Mouse (Mus musculus): ENCODE measurements around the gene Fkbp15. TPM values are rescaled to one million over a fixed set of nuclear protein-coding genes. Genes with fewer than 3 reads are reported as not detected.

Fkbp15 gene
- polyA plus RNA-seq, 1 experiment from 2014 or later, result 24.1 TPM

- no peak for ATAC-seq (ENCODE audit: low read depth)
- peak overlapping the region; percentile 76; the same call in 1 of the 2 replicates for H3K4me3 ChIP-seq (ENCODE audit: low read depth, low read length)
- 96% methylated on average over 1 of the region's 1 CpGs for WGBS
- H3K27ac ChIP-seq (ENCODE audit: low read depth, low read length), result no peak overlapping the region
- H3K36me3 ChIP-seq (ENCODE audit: control insufficient read depth, insufficient read depth, low read length), result no peaks in the 10 kb centered on the region
- no peak overlapping the region for H3K9ac ChIP-seq (replicated peaks; ENCODE audit: low read depth, low read length)
- H3K4me1 ChIP-seq (ENCODE audit: control insufficient read depth, insufficient read depth, low read length), result peaks cover 14% of the 10 kb centered on the region; the same call in 1 of the 2 replicates
- H3K9me3 ChIP-seq (ENCODE audit: control insufficient read depth, low read length), result no peaks in the 10 kb centered on the region
- H3K27me3 ChIP-seq (ENCODE audit: control insufficient read depth, insufficient read depth, low read length), result no peaks in the 10 kb centered on the region
- H3K4me2 ChIP-seq (ENCODE audit: low read depth, low read length), result peak overlapping the region; percentile 60; the same call in 1 of the 2 replicates
Measured at GRCm38 (mm10) chr4:62361997-62362396, 1.6 kb upstream of the Fkbp15 start.

GRCm38 (mm10) chr4:62361571-62361970, 1.2 kb upstream of the Fkbp15 start:
- Histone ChIP-seq H3K9ac (replicated peaks; ENCODE audit: low read depth, low read length) (no peak overlapping the region), H3K4me1 (ENCODE audit: control insufficient read depth, insufficient read depth, low read length) (peaks cover 14% of the 10 kb centered on the region; the same call in 1 of the 2 replicates), H3K4me2 (ENCODE audit: low read depth, low read length) (peak overlapping the region; percentile 60), H3K4me3 (ENCODE audit: low read depth, low read length) (peak overlapping the region; percentile 76), H3K9me3 (ENCODE audit: control insufficient read depth, low read length) (no peaks in the 10 kb centered on the region), H3K36me3 (ENCODE audit: control insufficient read depth, insufficient read depth, low read length) (no peaks in the 10 kb centered on the region), H3K27ac (ENCODE audit: low read depth, low read length) (no peak overlapping the region), H3K27me3 (ENCODE audit: control insufficient read depth, insufficient read depth, low read length) (no peaks in the 10 kb centered on the region)
- 36% methylated on average over 6 of the region's 6 CpGs for WGBS
- no peak for ATAC-seq (ENCODE audit: low read depth)

DNA sequence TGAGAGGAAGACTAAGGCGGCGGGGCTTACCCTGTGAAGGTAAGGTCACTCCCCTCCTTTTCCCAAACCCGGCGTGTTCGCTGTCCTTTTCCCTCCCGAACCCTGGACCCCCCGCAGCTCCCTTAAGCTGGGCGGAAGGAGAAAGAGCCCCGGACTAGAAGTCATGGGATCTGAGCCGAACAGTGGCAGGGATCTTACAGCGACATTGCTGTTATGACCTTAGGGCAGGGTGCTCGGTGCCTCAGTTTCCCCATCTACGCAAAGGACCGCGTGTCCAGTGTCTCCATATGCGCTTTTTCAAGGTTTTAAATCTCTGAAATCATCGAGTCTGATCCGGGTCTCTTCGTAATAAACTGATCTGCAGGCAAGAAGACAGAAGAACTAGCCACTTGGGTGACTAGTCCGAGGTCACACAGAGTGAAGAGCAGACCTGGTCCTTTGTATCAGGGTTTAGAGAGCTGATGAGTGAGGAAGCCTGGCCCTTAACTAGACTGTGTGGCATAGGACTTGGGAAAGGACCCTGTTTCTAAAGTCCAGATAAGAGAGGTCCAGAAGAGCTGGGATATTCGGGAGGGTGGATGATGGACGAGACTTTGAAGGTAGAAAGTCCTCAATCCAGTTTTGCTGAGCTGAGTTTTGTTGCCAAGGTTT, 582 bp upstream of the Fkbp15 start:
- Histone ChIP-seq H3K9ac (replicated peaks; ENCODE audit: low read depth, low read length) (peak overlapping the region; percentile 72), H3K9me3 (ENCODE audit: control insufficient read depth, low read length) (no peaks in the 10 kb centered on the region), H3K27ac (ENCODE audit: low read depth, low read length) (peak overlapping the region; percentile 73), H3K4me1 (ENCODE audit: control insufficient read depth, insufficient read depth, low read length) (peaks cover 14% of the 10 kb centered on the region; the same call in 1 of the 2 replicates), H3K4me2 (ENCODE audit: low read depth, low read length) (peak overlapping the region; percentile 60), H3K27me3 (ENCODE audit: control insufficient read depth, insufficient read depth, low read length) (no peaks in the 10 kb centered on the region), H3K36me3 (ENCODE audit: control insufficient read depth, insufficient read depth, low read length) (no peaks in the 10 kb centered on the region), H3K4me3 (ENCODE audit: low read depth, low read length) (peak overlapping the region; percentile 76)
- peak; percentile 25 for ATAC-seq (ENCODE audit: low read depth)
- under 1% methylated on average over 22 of the region's 22 CpGs for WGBS

- Histone ChIP-seq H3K4me2 (ENCODE audit: low read depth, low read length) (peak overlapping the region; percentile 56), H3K36me3 (ENCODE audit: control insufficient read depth, insufficient read depth, low read length) (no peaks in the 10 kb centered on the region), H3K9ac (replicated peaks; ENCODE audit: low read depth, low read length) (0 out of 2 replicates have a peak overlapping the region, but pooled peaks have one; percentile 22), H3K9me3 (ENCODE audit: control insufficient read depth, low read length) (no peaks in the 10 kb centered on the region), H3K4me3 (ENCODE audit: low read depth, low read length) (peak overlapping the region; percentile 76), H3K27me3 (ENCODE audit: control insufficient read depth, insufficient read depth, low read length) (no peaks in the 10 kb centered on the region), H3K4me1 (ENCODE audit: control insufficient read depth, insufficient read depth, low read length) (peaks cover 14% of the 10 kb centered on the region; the same call in 1 of the 2 replicates), H3K27ac (ENCODE audit: low read depth, low read length) (no peak overlapping the region)
- no peak for ATAC-seq (ENCODE audit: low read depth)
- WGBS, result 50% methylated on average over 7 of the region's 7 CpGs
Measured at GRCm38 (mm10) chr4:62359256-62359775, 1.0 kb downstream of the Fkbp15 start.

- Histone ChIP-seq H3K27me3 (ENCODE audit: control insufficient read depth, insufficient read depth, low read length) (no peaks in the 10 kb centered on the region), H3K27ac (ENCODE audit: low read depth, low read length) (no peak overlapping the region), H3K9ac (replicated peaks; ENCODE audit: low read depth, low read length) (no peak overlapping the region), H3K4me2 (ENCODE audit: low read depth, low read length) (no peak overlapping the region), H3K4me1 (ENCODE audit: control insufficient read depth, insufficient read depth, low read length) (peaks cover 14% of the 10 kb centered on the region; the same call in 1 of the 2 replicates), H3K36me3 (ENCODE audit: control insufficient read depth, insufficient read depth, low read length) (no peaks in the 10 kb centered on the region), H3K4me3 (ENCODE audit: low read depth, low read length) (no peak overlapping the region), H3K9me3 (ENCODE audit: control insufficient read depth, low read length) (no peaks in the 10 kb centered on the region)
- 90% methylated on average over 1 of the region's 1 CpGs for WGBS
- ATAC-seq (ENCODE audit: low read depth), result no peak
Measured at GRCm38 (mm10) chr4:62357631-62358148, 2.7 kb downstream of the Fkbp15 start.

DNA sequence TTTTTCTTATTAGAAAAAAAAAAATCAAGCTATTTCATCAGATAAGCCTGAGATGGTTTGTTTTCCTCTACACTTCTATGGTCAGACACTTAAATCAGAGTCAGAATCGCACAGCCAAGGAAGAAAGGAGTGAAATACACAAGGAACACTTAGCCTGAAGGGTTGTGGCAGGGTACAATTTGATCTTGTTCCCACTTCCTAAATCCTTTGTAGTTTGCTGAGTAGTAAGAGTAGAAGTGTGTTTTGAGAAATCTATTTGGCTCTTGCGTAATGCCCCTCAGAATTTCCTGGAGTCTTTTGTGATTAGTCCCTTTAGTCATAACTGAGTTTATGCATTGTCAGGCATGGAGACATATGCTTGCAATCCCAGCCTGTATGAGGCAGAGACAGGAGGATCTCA, 11.0 kb downstream of the Fkbp15 start:
- Histone ChIP-seq H3K36me3 (ENCODE audit: control insufficient read depth, insufficient read depth, low read length) (peaks cover 13% of the 10 kb centered on the region), H3K4me1 (ENCODE audit: control insufficient read depth, insufficient read depth, low read length) (no peaks in the 10 kb centered on the region), H3K9ac (replicated peaks; ENCODE audit: low read depth, low read length) (no peak overlapping the region), H3K27me3 (ENCODE audit: control insufficient read depth, insufficient read depth, low read length) (no peaks in the 10 kb centered on the region), H3K9me3 (ENCODE audit: control insufficient read depth, low read length) (no peaks in the 10 kb centered on the region), H3K4me3 (ENCODE audit: low read depth, low read length) (no peak overlapping the region), H3K4me2 (ENCODE audit: low read depth, low read length) (no peak overlapping the region), H3K27ac (ENCODE audit: low read depth, low read length) (no peak overlapping the region)
- 92% methylated on average over 2 of the region's 2 CpGs for WGBS
- ATAC-seq (ENCODE audit: low read depth), result no peak

DNA sequence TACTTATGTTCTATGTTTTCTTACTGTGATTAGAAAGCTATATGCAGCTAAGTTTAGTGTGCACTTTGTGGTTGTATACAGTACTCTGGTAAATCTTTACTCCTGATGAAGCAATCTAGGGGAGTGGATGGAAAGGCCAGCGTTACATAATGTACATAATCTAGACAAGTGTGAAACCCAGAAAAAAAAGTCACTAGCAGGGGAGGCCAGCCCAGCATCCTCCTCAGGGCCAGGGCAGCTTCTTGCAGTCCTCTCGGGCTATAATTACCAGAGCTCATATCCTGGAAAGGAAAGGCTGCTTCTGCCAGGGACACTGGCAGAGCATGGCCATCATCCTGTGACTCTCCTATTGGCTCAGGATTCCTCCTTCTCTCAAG, 12.0 kb downstream of the Fkbp15 start:
- Histone ChIP-seq H3K36me3 (ENCODE audit: control insufficient read depth, insufficient read depth, low read length) (peaks cover 13% of the 10 kb centered on the region), H3K4me1 (ENCODE audit: control insufficient read depth, insufficient read depth, low read length) (no peaks in the 10 kb centered on the region), H3K27me3 (ENCODE audit: control insufficient read depth, insufficient read depth, low read length) (no peaks in the 10 kb centered on the region), H3K9ac (replicated peaks; ENCODE audit: low read depth, low read length) (no peak overlapping the region), H3K9me3 (ENCODE audit: control insufficient read depth, low read length) (no peaks in the 10 kb centered on the region), H3K4me2 (ENCODE audit: low read depth, low read length) (no peak overlapping the region), H3K27ac (ENCODE audit: low read depth, low read length) (no peak overlapping the region), H3K4me3 (ENCODE audit: low read depth, low read length) (no peak overlapping the region)
- no peak for ATAC-seq (ENCODE audit: low read depth)
- WGBS, result 89% methylated on average over 2 of the region's 2 CpGs

DNA sequence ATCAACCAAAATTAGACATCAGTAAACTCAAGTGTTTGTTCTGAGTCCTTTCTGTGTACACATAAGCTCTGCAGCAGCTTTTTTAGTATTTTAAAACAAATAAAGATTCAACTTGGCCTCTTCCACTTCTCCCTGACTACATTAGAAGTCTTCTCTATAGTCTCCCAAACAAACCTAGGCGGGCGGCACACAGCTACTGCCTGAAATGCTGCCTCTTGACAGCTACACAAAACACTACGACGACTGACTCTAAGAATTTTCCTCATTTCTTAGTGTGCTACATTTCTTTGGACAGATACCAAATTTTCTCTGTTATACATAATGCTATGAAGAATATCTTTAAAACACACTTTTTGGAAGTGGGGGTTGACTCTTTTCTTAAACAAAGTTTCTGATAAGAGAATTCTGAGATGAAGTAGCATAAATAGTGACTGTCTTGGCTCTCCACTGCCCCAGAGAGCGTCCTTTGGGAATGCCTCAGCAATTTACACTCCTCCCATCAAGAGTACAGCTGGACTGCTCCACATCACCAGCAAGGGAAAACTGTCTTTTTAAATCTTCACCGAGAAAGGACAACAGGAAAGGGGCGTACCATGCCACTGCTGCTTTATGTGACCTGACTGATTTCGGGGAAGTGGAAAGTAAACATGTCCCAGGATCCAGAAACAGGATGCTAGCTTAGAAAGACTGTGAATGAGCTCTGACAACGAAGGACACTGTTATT, 12.6 kb downstream of the Fkbp15 start:
- Histone ChIP-seq H3K27ac (ENCODE audit: low read depth, low read length) (no peak overlapping the region), H3K9ac (replicated peaks; ENCODE audit: low read depth, low read length) (no peak overlapping the region), H3K27me3 (ENCODE audit: control insufficient read depth, insufficient read depth, low read length) (no peaks in the 10 kb centered on the region), H3K36me3 (ENCODE audit: control insufficient read depth, insufficient read depth, low read length) (peaks cover 13% of the 10 kb centered on the region), H3K4me1 (ENCODE audit: control insufficient read depth, insufficient read depth, low read length) (no peaks in the 10 kb centered on the region), H3K4me2 (ENCODE audit: low read depth, low read length) (no peak overlapping the region), H3K4me3 (ENCODE audit: low read depth, low read length) (no peak overlapping the region), H3K9me3 (ENCODE audit: control insufficient read depth, low read length) (no peaks in the 10 kb centered on the region)
- no peak for ATAC-seq (ENCODE audit: low read depth)
- 73% methylated on average over 9 of the region's 9 CpGs for WGBS

- H3K4me1 ChIP-seq (ENCODE audit: control insufficient read depth, insufficient read depth, low read length), result no peaks in the 10 kb centered on the region
- H3K4me2 ChIP-seq (ENCODE audit: low read depth, low read length), result no peak overlapping the region
- no peaks in the 10 kb centered on the region for H3K9me3 ChIP-seq (ENCODE audit: control insufficient read depth, low read length)
- WGBS, result 87% methylated on average over 4 of the region's 4 CpGs
- peaks cover 13% of the 10 kb centered on the region for H3K36me3 ChIP-seq (ENCODE audit: control insufficient read depth, insufficient read depth, low read length)
- no peaks in the 10 kb centered on the region for H3K27me3 ChIP-seq (ENCODE audit: control insufficient read depth, insufficient read depth, low read length)
- no peak overlapping the region for H3K9ac ChIP-seq (replicated peaks; ENCODE audit: low read depth, low read length)
- no peak overlapping the region for H3K27ac ChIP-seq (ENCODE audit: low read depth, low read length)
- no peak overlapping the region for H3K4me3 ChIP-seq (ENCODE audit: low read depth, low read length)
- ATAC-seq (ENCODE audit: low read depth), result no peak
Measured at GRCm38 (mm10) chr4:62345827-62346226, 14.5 kb downstream of the Fkbp15 start.
